Mouse (Mus musculus) erythroblast, embryonic 14.5 days (primary cell): Measurements from ENCODE around the gene Ccl11. TPM values are rescaled to one million over a fixed set of nuclear protein-coding genes. Genes with fewer than 3 reads are reported as not detected.

Experiments used
- H3K27me3 ChIP-seq: 2 replicates; pipeline ENCODE4 v1.6.1; 2012; ENCODE audit warnings: inconsistent platforms; ENCODE audit not compliant: control insufficient read depth
- H3K36me3 ChIP-seq: 2 replicates; pipeline ENCODE4 v1.6.1; 2012; ENCODE audit warnings: mild to moderate bottlenecking, inconsistent platforms; ENCODE audit not compliant: control insufficient read depth
- H3K4me1 ChIP-seq: 2 replicates; pipeline ENCODE4 v1.6.1; 2012; ENCODE audit warnings: inconsistent platforms; ENCODE audit not compliant: control insufficient read depth
- H3K4me3 ChIP-seq: replicated peaks from 2 replicates; pipeline ENCODE3; 2012; ENCODE audit warnings: moderate library complexity, mild to moderate bottlenecking, inconsistent platforms
- H3K9me3 ChIP-seq: 2 replicates; pipeline ENCODE4 v1.6.1; 2012; ENCODE audit warnings: low read length, inconsistent platforms, mixed read lengths; ENCODE audit not compliant: control insufficient read depth
- GATA1 ChIP-seq: IDR thresholded peaks from 2 replicates; pipeline ENCODE4 v1.6.1; 2012; ENCODE audit warnings: low read length, inconsistent platforms, mixed read lengths
- TAL1 ChIP-seq: IDR thresholded peaks from 3 replicates; pipeline ENCODE4 v1.6.1; 2012; ENCODE audit warnings: low read length, inconsistent platforms, mixed read lengths
- polyA plus RNA-seq: library from polyadenylated mRNA; stranded (reverse); fragments of >175 nt; gene quantifications from 2 replicates; pipeline ENCODE4 v1.2.3, GENCODE M21; 2012

The Ccl11 gene
- polyA plus RNA-seq, 1 experiment, result not detected

GRCm38 (mm10) chr11:82072374-82072773 is 14.8 kb downstream of the Ccl11 start:
- Histone ChIP-seq H3K36me3 (no peaks in the 10 kb centered on the region), H3K27me3 (no peaks in the 10 kb centered on the region), H3K4me1 (no peaks in the 10 kb centered on the region), H3K4me3 (no peak overlapping the region), H3K9me3 (peaks cover 3% of the 10 kb centered on the region)
- TF ChIP-seq TAL1 (no peak), GATA1 (no peak)

- no peaks in the 10 kb centered on the region for H3K27me3 ChIP-seq
- peaks cover 3% of the 10 kb centered on the region for H3K9me3 ChIP-seq
- TF ChIP-seq TAL1, result no peak
- TF ChIP-seq GATA1, result no peak
Observed at GRCm38 (mm10) chr11:82072984-82073383, 15.4 kb downstream of the Ccl11 start.

GRCm38 (mm10) chr11:82073686-82074085 is 16.1 kb downstream of the Ccl11 start:
- peaks cover 3% of the 10 kb centered on the region for H3K9me3 ChIP-seq
- no peaks in the 10 kb centered on the region for H3K4me1 ChIP-seq
- no peaks in the 10 kb centered on the region for H3K27me3 ChIP-seq
- H3K4me3 ChIP-seq, result no peak overlapping the region
- H3K36me3 ChIP-seq, result no peaks in the 10 kb centered on the region
- TF ChIP-seq TAL1 (no peak), GATA1 (no peak)

More at GRCm38 (mm10) chr11:82072984-82073383, 15.4 kb downstream of the Ccl11 start:
- Histone ChIP-seq H3K4me3 (no peak overlapping the region), H3K4me1 (no peaks in the 10 kb centered on the region), H3K36me3 (no peaks in the 10 kb centered on the region)

- Histone ChIP-seq H3K9me3 (peaks cover 3% of the 10 kb centered on the region), H3K4me3 (no peak overlapping the region), H3K27me3 (no peaks in the 10 kb centered on the region), H3K4me1 (no peaks in the 10 kb centered on the region), H3K36me3 (no peaks in the 10 kb centered on the region)
- TF ChIP-seq TAL1, result no peak
- TF ChIP-seq GATA1, result no peak
Observed at GRCm38 (mm10) chr11:82077031-82077430, 19.4 kb downstream of the Ccl11 start.

- Histone ChIP-seq H3K27me3 (no peaks in the 10 kb centered on the region), H3K9me3 (peaks cover 3% of the 10 kb centered on the region), H3K4me3 (no peak overlapping the region), H3K36me3 (no peaks in the 10 kb centered on the region), H3K4me1 (no peaks in the 10 kb centered on the region)
- TF ChIP-seq TAL1 (no peak), GATA1 (no peak)
Observed at GRCm38 (mm10) chr11:82078136-82078730, 20.6 kb downstream of the Ccl11 start.

GRCm38 (mm10) chr11:82080865-82081264 is 23.2 kb downstream of the Ccl11 start:
- no peak overlapping the region for H3K4me3 ChIP-seq
- H3K4me1 ChIP-seq, result no peaks in the 10 kb centered on the region
- peaks cover 3% of the 10 kb centered on the region for H3K9me3 ChIP-seq
- TF ChIP-seq TAL1 (no peak), GATA1 (no peak)
- no peaks in the 10 kb centered on the region for H3K36me3 ChIP-seq
- H3K27me3 ChIP-seq, result no peaks in the 10 kb centered on the region

- H3K4me3 ChIP-seq, result no peak overlapping the region
- H3K27me3 ChIP-seq, result no peaks in the 10 kb centered on the region
- H3K36me3 ChIP-seq, result no peaks in the 10 kb centered on the region
- no peaks in the 10 kb centered on the region for H3K4me1 ChIP-seq
- no peaks in the 10 kb centered on the region for H3K9me3 ChIP-seq
- TF ChIP-seq GATA1, result no peak
- TF ChIP-seq TAL1, result no peak
Observed at GRCm38 (mm10) chr11:82084360-82084759, 26.7 kb downstream of the Ccl11 start.

- Histone ChIP-seq H3K36me3 (no peaks in the 10 kb centered on the region), H3K4me1 (no peaks in the 10 kb centered on the region), H3K27me3 (no peaks in the 10 kb centered on the region), H3K9me3 (no peaks in the 10 kb centered on the region), H3K4me3 (no peak overlapping the region)
- no peak for TF ChIP-seq TAL1
Observed at GRCm38 (mm10) chr11:82099511-82100323, 42.1 kb downstream of the Ccl11 start.

GRCm38 (mm10) chr11:82101087-82101486 is 43.5 kb downstream of the Ccl11 start:
- Histone ChIP-seq H3K36me3 (no peaks in the 10 kb centered on the region), H3K27me3 (no peaks in the 10 kb centered on the region), H3K4me3 (no peak overlapping the region), H3K9me3 (peaks cover 3% of the 10 kb centered on the region), H3K4me1 (no peaks in the 10 kb centered on the region)
- no peak for TF ChIP-seq TAL1
- TF ChIP-seq GATA1, result no peak

GRCm38 (mm10) chr11:82101529-82101928 is 43.9 kb downstream of the Ccl11 start, which contains the start of gene Ccl12:
Gene Ccl12, plus strand, starts transcription at chr11:82101845.
- Histone ChIP-seq H3K4me3 (no peak within 1 kb of the TSS), H3K36me3 (no peaks in the 10 kb centered on the region), H3K4me1 (no peaks in the 10 kb centered on the region), H3K9me3 (peaks cover 3% of the 10 kb centered on the region), H3K27me3 (no peaks in the 10 kb centered on the region)
- no peak for TF ChIP-seq GATA1
- TF ChIP-seq TAL1, result no peak
